Mouse (Mus musculus) thymus, postnatal 0 days (tissue): ENCODE measurements around the gene Tpcn2. TPM values are rescaled to one million over a fixed set of nuclear protein-coding genes. Genes with fewer than 3 reads are reported as not detected.

Source experiments
- DNase-seq: peaks from one replicate; pipeline ENCODE4 v3.0.0-alpha.2; 2015; ENCODE audit warnings: low spot score
- polyA plus RNA-seq: library from polyadenylated mRNA; unstranded; fragments of >200 nt; fragmentation: Nextera tagmentation; extraction: Ambion mirVana; gene quantifications from 2 replicates; pipeline ENCODE4 v1.2.1, GENCODE M21; 2015

Gene Tpcn2
- polyA plus RNA-seq, 1 experiment from 2014 or later = 13.4 TPM

- no peak for DNase-seq
Measured at GRCm38 (mm10) chr7:145299562-145300320, 15.9 kb upstream of the Tpcn2 start.

DNA sequence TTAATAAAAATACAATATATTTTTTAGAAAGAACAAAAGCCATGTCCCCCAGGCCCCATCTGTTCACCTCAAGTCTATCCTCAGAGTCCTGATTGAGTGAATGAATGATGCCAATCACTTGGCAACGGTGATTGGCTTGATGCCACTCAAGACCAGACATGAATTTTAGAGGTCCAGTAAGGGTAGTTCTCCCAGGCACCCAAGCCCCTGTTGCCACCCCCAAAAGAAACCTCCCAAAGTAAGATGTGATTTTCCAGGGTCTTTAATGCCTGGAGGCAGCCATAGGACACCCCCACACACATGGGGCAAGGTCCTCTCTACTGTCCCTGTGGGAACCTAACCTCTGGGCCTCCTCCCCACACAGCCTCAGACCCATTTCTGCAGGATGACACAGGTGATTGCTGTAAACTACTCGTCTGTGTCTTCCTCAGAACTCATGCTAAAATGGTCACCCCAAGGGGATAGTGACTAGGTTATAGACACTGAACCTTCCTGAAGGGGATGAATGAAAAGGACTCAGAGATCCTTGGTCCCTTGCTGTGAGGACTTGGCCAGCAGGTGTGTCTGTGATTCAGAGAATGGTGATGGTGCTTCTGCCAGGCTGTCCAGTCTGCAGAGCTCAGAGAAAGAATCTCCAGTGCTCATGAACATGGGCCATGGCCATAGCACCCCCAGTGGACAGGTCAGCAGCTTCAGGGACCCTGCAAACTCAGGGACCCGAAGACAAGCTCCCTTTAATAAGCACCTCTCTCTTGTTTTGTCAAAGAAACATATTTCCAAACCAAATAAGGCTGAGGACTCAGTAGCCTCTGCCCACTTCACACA, 15.1 kb upstream of the Tpcn2 start:
- DNase-seq = no peak

- DNase-seq = no peak
Measured at GRCm38 (mm10) chr7:145293859-145294258, 10.0 kb upstream of the Tpcn2 start.

GRCm38 (mm10) chr7:145292726-145293125, 8.9 kb upstream of the Tpcn2 start:
- DNase-seq = no peak

DNA sequence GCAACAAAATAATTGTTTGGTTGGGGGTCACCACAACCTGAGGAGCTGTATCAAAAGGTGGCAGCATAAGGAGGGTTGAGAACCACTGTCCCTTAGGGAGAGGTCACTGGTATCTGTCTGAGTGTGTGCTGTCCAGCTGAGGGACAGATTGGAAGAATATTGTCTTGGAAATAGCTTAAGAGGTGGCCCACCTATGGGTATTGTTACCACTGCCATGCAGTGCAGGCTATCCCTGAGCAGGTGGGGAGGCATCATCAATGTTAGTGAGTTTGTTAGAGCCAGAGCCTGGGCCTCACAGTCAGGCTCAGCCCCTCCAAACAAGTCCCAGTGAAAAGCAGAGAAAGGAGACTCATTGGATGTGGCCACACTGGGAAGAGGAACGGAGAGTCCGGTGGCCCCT, 8.0 kb upstream of the Tpcn2 start:
- DNase-seq = no peak

- DNase-seq = no peak
Measured at GRCm38 (mm10) chr7:145289302-145289701, 5.5 kb upstream of the Tpcn2 start.

GRCm38 (mm10) chr7:145287410-145287809, 3.6 kb upstream of the Tpcn2 start:
- no peak for DNase-seq

- DNase-seq = no peak
Measured at GRCm38 (mm10) chr7:145285476-145285875, 1.7 kb upstream of the Tpcn2 start.

GRCm38 (mm10) chr7:145284293-145284692, 482 bp upstream of the Tpcn2 start:
- DNase-seq = no peak

GRCm38 (mm10) chr7:145283041-145283440, 770 bp downstream of the Tpcn2 start:
- DNase-seq = no peak

- DNase-seq = no peak
Measured at GRCm38 (mm10) chr7:145281396-145281795, 2.4 kb downstream of the Tpcn2 start.

GRCm38 (mm10) chr7:145275488-145275887, 8.3 kb downstream of the Tpcn2 start:
- DNase-seq = no peak

- DNase-seq = no peak
Measured at GRCm38 (mm10) chr7:145270955-145271354, 12.9 kb downstream of the Tpcn2 start.

DNA sequence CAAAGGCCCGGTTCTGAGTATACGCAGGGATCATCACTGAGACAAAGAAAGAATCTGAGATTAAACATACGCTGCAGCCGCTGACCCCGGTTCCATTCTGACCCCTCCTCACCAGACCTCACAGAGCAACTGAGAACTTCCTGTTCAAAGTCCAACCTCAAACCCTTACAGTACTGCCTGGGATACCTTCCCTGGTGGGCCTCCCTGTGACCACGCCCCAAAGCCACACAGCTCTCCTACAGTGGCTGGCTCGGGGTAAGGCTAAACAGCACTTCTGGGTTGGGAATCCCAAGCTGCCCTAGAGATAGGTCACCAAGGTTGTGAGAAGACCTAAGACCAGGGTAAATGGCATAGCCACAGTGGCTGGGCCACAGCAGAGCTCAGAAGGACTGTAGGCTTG, 14.9 kb downstream of the Tpcn2 start:
- no peak for DNase-seq

DNA sequence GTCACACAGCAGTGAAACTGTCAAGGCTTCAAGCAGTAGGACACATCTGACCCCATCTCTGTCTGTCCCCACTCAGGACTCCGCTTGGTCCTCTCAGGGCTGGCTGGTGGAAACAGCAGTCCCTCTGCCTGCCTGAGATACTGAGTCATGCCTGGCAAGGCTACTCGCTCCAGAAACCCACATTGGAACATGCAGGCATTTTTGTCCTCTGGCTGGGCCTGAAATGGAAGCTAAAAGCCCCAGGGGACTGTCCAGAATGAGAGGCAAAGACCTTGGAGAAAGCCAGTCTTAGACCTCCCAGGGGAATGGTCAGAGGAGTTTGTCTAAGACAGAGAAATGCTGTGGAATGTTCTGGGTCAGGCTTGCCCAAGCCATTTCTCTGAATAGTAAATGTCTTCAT, 17.8 kb downstream of the Tpcn2 start:
- DNase-seq = no peak

GRCm38 (mm10) chr7:145264202-145264601, 19.6 kb downstream of the Tpcn2 start:
- DNase-seq = no peak

- DNase-seq = no peak
Measured at GRCm38 (mm10) chr7:145256092-145256491, 27.7 kb downstream of the Tpcn2 start.

DNA sequence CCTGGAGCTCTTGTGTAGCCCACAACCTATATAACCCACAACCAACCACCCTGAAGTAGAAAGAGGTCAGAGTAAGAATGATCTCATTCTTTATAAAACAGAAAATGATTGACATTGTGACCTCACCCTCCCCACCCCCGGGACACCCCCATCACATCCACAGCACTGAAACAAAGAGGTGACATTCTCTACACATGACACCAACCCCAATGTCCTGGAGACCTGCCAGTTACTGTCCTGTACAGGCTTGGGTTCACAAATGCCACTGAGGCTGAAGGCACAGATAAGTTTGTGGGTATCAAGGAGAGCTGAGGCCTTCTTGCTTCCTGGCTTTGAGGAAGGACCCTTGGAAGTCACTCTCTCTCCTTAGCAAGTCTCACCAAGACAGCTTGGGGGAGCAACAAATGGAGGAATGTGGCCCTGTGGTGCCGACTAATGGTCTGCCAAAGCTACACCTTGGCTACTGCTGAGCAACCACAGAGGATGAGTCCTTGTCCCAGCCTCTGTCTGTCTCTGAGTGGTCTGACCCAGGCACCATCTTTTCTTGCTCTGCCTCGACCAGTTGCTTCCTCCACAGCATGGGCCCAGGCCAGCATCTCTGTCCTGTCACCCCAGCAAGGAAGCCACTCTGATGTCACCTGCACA, 29.7 kb downstream of the Tpcn2 start:
- no peak for DNase-seq

- peak; percentile 68 for DNase-seq
Measured at GRCm38 (mm10) chr7:145252715-145253476, 30.9 kb downstream of the Tpcn2 start.

DNA sequence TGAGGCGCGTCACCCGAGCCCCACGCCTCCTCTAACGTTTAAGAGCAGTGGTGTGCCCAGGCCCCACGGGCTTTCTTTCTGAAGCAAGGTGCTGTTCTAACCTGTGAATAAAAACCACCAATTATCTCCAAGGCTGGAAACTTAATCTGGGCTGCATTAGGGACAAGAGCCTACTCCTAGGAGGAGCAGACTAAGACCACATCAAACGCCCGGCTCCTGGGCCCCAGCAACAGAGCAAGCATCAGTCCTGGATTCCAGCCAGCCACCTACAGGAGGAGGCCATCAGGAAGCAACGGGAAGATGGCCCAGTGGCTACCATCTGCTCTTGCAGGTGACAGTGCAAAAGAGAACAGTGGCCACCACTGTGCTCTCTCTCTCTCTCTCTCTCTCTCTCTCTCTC, 33.6 kb downstream of the Tpcn2 start:
- no peak for DNase-seq

- no peak for DNase-seq
Measured at GRCm38 (mm10) chr7:145248911-145249310, 34.9 kb downstream of the Tpcn2 start.
